Mouse (Mus musculus): ENCODE measurements at regions not wholly inside any gene's neighbourhood (a gene's known extent, or its start where the extent isn't known, plus 50 kb on each side); places are given as distances from the start of the nearest gene placed in this dataset.

DNA sequence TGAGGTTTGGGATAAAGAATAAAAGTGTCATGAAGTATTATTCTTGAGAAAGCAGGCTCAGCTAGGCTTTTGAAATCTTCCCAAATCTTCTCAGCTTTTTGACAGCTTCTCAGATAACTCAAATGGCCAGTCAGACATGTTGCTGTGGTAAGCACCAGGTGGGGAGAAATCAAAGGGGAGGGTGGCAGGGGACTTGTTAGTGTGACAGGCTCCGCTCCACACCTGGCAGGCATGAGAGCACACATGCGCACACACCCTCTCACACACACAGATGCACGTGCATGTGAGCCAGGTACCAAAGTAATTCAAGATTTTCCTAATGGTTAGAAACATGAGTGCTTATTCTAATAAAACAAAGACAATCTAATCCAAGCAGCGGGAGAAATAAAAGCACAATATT lies 236.1 kb downstream of the 1700129C05Rik start:
- ATAC-seq (ENCODE audit: insufficient read depth, low FRiP score), result no peak
- WGBS, result 66% methylated on average over 4 of the region's 4 CpGs
- Histone ChIP-seq H3K9me3 (replicated peaks; ENCODE audit: control insufficient read depth, low read length) (no peaks in the 10 kb centered on the region), H3K4me3 (replicated peaks; ENCODE audit: low read length) (no peak overlapping the region), H3K36me3 (ENCODE audit: control insufficient read depth, insufficient read depth, low read length) (no peaks in the 10 kb centered on the region), H3K9ac (ENCODE audit: low read length) (no peak overlapping the region), H3K27me3 (ENCODE audit: control insufficient read depth, insufficient read depth, low read length) (no peaks in the 10 kb centered on the region), H3K4me1 (ENCODE audit: control insufficient read depth, insufficient read depth, low read length) (no peaks in the 10 kb centered on the region), H3K27ac (ENCODE audit: low read length) (no peak overlapping the region), H3K4me2 (ENCODE audit: low read depth, low read length) (no peak overlapping the region)

DNA sequence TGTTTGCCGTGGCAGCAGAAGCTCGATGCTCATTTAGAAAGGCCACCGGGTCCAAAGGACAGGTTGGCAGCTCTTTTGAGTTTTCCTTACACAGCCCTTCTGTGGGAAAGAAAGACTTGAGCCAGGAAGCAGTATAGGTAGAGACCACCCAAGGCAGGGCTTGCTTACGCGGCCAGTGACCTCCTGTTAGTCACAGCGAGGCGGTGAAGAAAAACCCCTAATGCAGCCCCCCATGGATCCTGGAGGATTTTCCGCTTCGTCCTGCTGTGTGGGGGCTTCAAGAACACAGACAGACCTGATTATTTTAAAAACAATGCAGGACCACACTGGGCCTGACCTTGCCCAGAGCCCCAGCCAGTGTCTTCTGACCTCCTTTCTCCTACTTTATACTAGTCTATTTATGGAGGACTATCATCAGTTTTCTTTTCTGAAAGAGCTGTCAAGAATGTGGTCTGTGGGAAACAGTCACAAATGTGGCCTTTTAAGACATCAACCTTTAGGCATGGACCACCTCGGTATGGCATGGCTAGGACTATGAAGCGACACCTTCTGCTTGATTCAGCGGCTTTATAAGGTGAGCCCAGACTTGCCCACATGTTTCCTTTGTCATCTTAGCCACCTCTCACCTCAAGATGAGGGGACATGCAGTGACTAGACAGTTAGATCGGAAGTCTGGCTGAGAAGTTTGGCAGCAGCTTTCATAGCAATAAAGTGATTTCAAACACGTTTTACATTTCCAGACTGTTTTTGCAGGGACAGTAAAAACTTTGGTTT lies 274.3 kb downstream of the 1700129C05Rik start:
- Histone ChIP-seq H3K27me3 (ENCODE audit: control insufficient read depth, insufficient read depth, low read length) (no peaks in the 10 kb centered on the region), H3K9me3 (replicated peaks; ENCODE audit: control insufficient read depth, low read length) (no peaks in the 10 kb centered on the region), H3K4me3 (replicated peaks; ENCODE audit: low read length) (no peak overlapping the region), H3K36me3 (ENCODE audit: control insufficient read depth, insufficient read depth, low read length) (no peaks in the 10 kb centered on the region), H3K27ac (ENCODE audit: low read length) (no peak overlapping the region), H3K4me2 (ENCODE audit: low read depth, low read length) (peak overlapping the region; percentile 19; the same call in 1 of the 2 replicates), H3K4me1 (ENCODE audit: control insufficient read depth, insufficient read depth, low read length) (peaks cover 4% of the 10 kb centered on the region; the same call in 1 of the 2 replicates), H3K9ac (ENCODE audit: low read length) (0 out of 2 replicates have a peak overlapping the region, but pooled peaks have one; percentile 5)
- WGBS, result 54% methylated on average over 14 of the region's 14 CpGs
- no peak for ATAC-seq (ENCODE audit: insufficient read depth, low FRiP score)

DNA sequence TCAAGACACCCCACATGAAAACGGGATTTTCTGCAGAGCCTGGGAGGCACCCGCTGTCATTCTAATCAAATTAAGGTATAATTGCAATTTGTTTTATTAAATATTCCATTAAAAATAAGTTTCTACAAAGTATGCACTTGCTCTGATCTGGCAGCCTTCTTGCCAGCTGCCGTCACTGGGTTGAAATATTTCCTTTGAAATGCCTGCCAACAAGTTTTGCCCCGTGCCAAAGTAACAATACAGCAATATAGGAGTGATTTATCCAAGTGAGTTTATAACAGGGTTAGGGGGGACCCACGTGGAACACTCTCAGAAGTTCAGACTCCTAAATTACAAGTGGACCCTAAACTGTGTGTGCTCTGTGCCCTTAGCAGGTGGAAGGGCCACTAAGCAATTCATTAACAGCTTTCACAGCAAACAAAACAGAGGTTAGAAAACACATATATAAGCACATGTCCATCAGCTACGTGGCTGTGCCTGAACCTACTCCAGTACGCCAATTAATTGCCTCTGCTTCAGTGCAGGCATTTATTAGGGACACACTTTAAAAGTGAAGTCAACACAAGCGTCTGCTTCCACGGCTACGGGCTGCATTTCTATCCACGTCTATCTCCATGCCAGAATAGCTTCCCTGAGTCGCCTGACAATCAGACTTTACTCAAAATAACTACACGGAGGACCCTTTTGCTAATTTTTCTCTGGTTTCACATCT lies 275.1 kb downstream of the 1700129C05Rik start:
- 22% methylated on average over 13 of the region's 13 CpGs for WGBS
- H3K9ac ChIP-seq (ENCODE audit: low read length), result 0 out of 2 replicates have a peak overlapping the region, but pooled peaks have one; percentile 5
- no peak overlapping the region for H3K4me3 ChIP-seq (replicated peaks; ENCODE audit: low read length)
- no peaks in the 10 kb centered on the region for H3K27me3 ChIP-seq (ENCODE audit: control insufficient read depth, insufficient read depth, low read length)
- ATAC-seq (ENCODE audit: insufficient read depth, low FRiP score), result no peak
- H3K4me2 ChIP-seq (ENCODE audit: low read depth, low read length), result peak overlapping the region; percentile 19; the same call in 1 of the 2 replicates
- peaks cover 4% of the 10 kb centered on the region; the same call in 1 of the 2 replicates for H3K4me1 ChIP-seq (ENCODE audit: control insufficient read depth, insufficient read depth, low read length)
- H3K9me3 ChIP-seq (replicated peaks; ENCODE audit: control insufficient read depth, low read length), result no peaks in the 10 kb centered on the region
- no peaks in the 10 kb centered on the region for H3K36me3 ChIP-seq (ENCODE audit: control insufficient read depth, insufficient read depth, low read length)
- H3K27ac ChIP-seq (ENCODE audit: low read length), result no peak overlapping the region

DNA sequence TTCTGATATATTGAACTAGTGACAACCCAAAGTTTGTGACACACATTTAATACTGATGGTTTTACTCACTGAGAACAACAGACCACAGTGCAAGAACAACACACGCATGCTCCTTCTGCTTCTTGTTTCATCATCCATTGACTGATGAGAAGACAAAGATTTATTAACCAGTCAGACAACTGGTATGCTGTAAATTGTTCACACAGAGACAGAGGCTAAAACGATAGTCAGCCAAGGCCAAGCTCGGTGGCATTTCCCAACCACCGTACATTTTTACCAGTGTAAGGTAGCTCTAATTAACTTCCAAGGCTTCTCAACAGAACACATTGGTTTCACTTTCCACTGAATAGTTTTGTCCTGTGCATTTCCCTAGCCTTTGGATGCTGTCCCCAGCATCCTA lies 287.8 kb downstream of the 1700129C05Rik start:
- H3K9me3 ChIP-seq (replicated peaks; ENCODE audit: control insufficient read depth, low read length), result no peaks in the 10 kb centered on the region
- H3K4me3 ChIP-seq (replicated peaks; ENCODE audit: low read length), result no peak overlapping the region
- no peaks in the 10 kb centered on the region for H3K4me1 ChIP-seq (ENCODE audit: control insufficient read depth, insufficient read depth, low read length)
- no peak overlapping the region for H3K9ac ChIP-seq (ENCODE audit: low read length)
- H3K27me3 ChIP-seq (ENCODE audit: control insufficient read depth, insufficient read depth, low read length), result no peaks in the 10 kb centered on the region
- ATAC-seq (ENCODE audit: insufficient read depth, low FRiP score), result no peak
- H3K36me3 ChIP-seq (ENCODE audit: control insufficient read depth, insufficient read depth, low read length), result no peaks in the 10 kb centered on the region
- 50% methylated on average over 4 of the region's 4 CpGs for WGBS
- H3K4me2 ChIP-seq (ENCODE audit: low read depth, low read length), result no peak overlapping the region
- H3K27ac ChIP-seq (ENCODE audit: low read length), result no peak overlapping the region

GRCm38 (mm10) chr14:58844565-58844964 lies 298.1 kb downstream of the 1700129C05Rik start:
- no peak overlapping the region for H3K4me2 ChIP-seq (ENCODE audit: low read depth, low read length)
- H3K36me3 ChIP-seq (ENCODE audit: control insufficient read depth, insufficient read depth, low read length), result no peaks in the 10 kb centered on the region
- H3K9ac ChIP-seq (ENCODE audit: low read length), result no peak overlapping the region
- no peak overlapping the region for H3K27ac ChIP-seq (ENCODE audit: low read length)
- H3K4me3 ChIP-seq (replicated peaks; ENCODE audit: low read length), result no peak overlapping the region
- WGBS, result 75% methylated on average over 2 of the region's 2 CpGs
- H3K4me1 ChIP-seq (ENCODE audit: control insufficient read depth, insufficient read depth, low read length), result no peaks in the 10 kb centered on the region
- ATAC-seq (ENCODE audit: insufficient read depth, low FRiP score), result no peak
- no peaks in the 10 kb centered on the region for H3K27me3 ChIP-seq (ENCODE audit: control insufficient read depth, insufficient read depth, low read length)
- no peaks in the 10 kb centered on the region for H3K9me3 ChIP-seq (replicated peaks; ENCODE audit: control insufficient read depth, low read length)

- WGBS, result 77% methylated on average over 1 of the region's 1 CpGs
- H3K4me3 ChIP-seq (replicated peaks; ENCODE audit: low read length), result no peak overlapping the region
- no peak overlapping the region for H3K4me2 ChIP-seq (ENCODE audit: low read depth, low read length)
- no peak overlapping the region for H3K9ac ChIP-seq (ENCODE audit: low read length)
- ATAC-seq (ENCODE audit: insufficient read depth, low FRiP score), result no peak
- no peaks in the 10 kb centered on the region for H3K4me1 ChIP-seq (ENCODE audit: control insufficient read depth, insufficient read depth, low read length)
- no peaks in the 10 kb centered on the region for H3K9me3 ChIP-seq (replicated peaks; ENCODE audit: control insufficient read depth, low read length)
- H3K27me3 ChIP-seq (ENCODE audit: control insufficient read depth, insufficient read depth, low read length), result no peaks in the 10 kb centered on the region
- no peaks in the 10 kb centered on the region for H3K36me3 ChIP-seq (ENCODE audit: control insufficient read depth, insufficient read depth, low read length)
- no peak overlapping the region for H3K27ac ChIP-seq (ENCODE audit: low read length)
Observed at GRCm38 (mm10) chr14:58842196-58842886, 300.4 kb downstream of the 1700129C05Rik start.

DNA sequence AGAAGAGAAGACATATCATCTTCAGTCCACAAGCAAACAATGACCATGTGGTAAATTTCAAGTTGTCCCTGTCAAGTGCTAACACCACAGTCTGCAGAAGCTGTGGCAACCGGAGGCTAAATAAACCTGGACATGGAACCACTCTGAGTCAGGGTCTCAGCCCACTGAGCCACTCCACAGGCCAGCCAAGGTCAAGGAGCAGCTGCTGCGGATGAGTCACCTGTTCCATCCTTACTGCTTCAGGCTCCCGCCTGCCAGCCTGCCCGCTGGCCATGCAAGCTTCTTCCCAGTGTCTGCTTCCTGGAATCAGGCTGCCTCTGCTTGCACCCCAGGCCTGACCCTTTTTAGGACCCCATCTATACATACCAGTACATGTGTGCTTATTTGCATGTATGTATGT lies 319.8 kb downstream of the 1700129C05Rik start:
- WGBS, result 69% methylated on average over 4 of the region's 4 CpGs
- Histone ChIP-seq H3K4me1 (ENCODE audit: control insufficient read depth, insufficient read depth, low read length) (no peaks in the 10 kb centered on the region), H3K36me3 (ENCODE audit: control insufficient read depth, insufficient read depth, low read length) (no peaks in the 10 kb centered on the region), H3K27me3 (ENCODE audit: control insufficient read depth, insufficient read depth, low read length) (no peaks in the 10 kb centered on the region), H3K9ac (ENCODE audit: low read length) (no peak overlapping the region), H3K4me3 (replicated peaks; ENCODE audit: low read length) (no peak overlapping the region), H3K27ac (ENCODE audit: low read length) (no peak overlapping the region), H3K9me3 (replicated peaks; ENCODE audit: control insufficient read depth, low read length) (no peaks in the 10 kb centered on the region), H3K4me2 (ENCODE audit: low read depth, low read length) (no peak overlapping the region)
- ATAC-seq (ENCODE audit: insufficient read depth, low FRiP score), result no peak

GRCm38 (mm10) chr14:58817961-58818504 lies 324.7 kb downstream of the 1700129C05Rik start:
- H3K4me3 ChIP-seq (replicated peaks; ENCODE audit: low read length), result no peak overlapping the region
- no peak overlapping the region for H3K4me2 ChIP-seq (ENCODE audit: low read depth, low read length)
- H3K9me3 ChIP-seq (replicated peaks; ENCODE audit: control insufficient read depth, low read length), result no peaks in the 10 kb centered on the region
- 67% methylated on average over 10 of the region's 10 CpGs for WGBS
- no peaks in the 10 kb centered on the region for H3K4me1 ChIP-seq (ENCODE audit: control insufficient read depth, insufficient read depth, low read length)
- no peak for ATAC-seq (ENCODE audit: insufficient read depth, low FRiP score)
- H3K27me3 ChIP-seq (ENCODE audit: control insufficient read depth, insufficient read depth, low read length), result no peaks in the 10 kb centered on the region
- no peaks in the 10 kb centered on the region for H3K36me3 ChIP-seq (ENCODE audit: control insufficient read depth, insufficient read depth, low read length)
- H3K9ac ChIP-seq (ENCODE audit: low read length), result no peak overlapping the region
- no peak overlapping the region for H3K27ac ChIP-seq (ENCODE audit: low read length)

DNA sequence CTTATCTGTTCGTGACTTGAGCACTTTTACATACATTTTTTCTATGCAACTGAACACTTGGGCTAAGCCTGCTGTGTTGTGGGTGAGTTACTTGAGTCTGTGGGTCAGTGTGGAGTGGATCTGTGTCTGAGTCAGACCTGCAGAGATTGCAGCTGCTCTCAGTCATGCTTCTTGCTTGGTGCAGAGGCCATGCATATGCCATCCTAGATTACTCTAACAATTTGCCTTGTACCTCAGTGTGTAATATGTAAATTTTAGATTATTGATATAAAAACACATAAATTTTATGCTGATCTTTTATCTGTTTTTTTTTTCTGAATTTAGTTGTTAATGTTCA lies 326.2 kb downstream of the 1700129C05Rik start:
- no peaks in the 10 kb centered on the region for H3K9me3 ChIP-seq (replicated peaks; ENCODE audit: control insufficient read depth, low read length)
- no peaks in the 10 kb centered on the region for H3K4me1 ChIP-seq (ENCODE audit: control insufficient read depth, insufficient read depth, low read length)
- H3K4me3 ChIP-seq (replicated peaks; ENCODE audit: low read length), result no peak overlapping the region
- H3K4me2 ChIP-seq (ENCODE audit: low read depth, low read length), result no peak overlapping the region
- H3K36me3 ChIP-seq (ENCODE audit: control insufficient read depth, insufficient read depth, low read length), result no peaks in the 10 kb centered on the region
- 65% methylated on average over 1 of the region's 1 CpGs for WGBS
- no peaks in the 10 kb centered on the region for H3K27me3 ChIP-seq (ENCODE audit: control insufficient read depth, insufficient read depth, low read length)
- no peak overlapping the region for H3K27ac ChIP-seq (ENCODE audit: low read length)
- H3K9ac ChIP-seq (ENCODE audit: low read length), result no peak overlapping the region
- ATAC-seq (ENCODE audit: insufficient read depth, low FRiP score), result no peak
